Mouse (Mus musculus): Measurements from ENCODE around the gene Mybph. TPM values are rescaled to one million over a fixed set of nuclear protein-coding genes. Genes with fewer than 3 reads are reported as not detected.

Gene Mybph
- polyA plus RNA-seq, 1 experiment from 2014 or later, result 4.4 TPM

DNA sequence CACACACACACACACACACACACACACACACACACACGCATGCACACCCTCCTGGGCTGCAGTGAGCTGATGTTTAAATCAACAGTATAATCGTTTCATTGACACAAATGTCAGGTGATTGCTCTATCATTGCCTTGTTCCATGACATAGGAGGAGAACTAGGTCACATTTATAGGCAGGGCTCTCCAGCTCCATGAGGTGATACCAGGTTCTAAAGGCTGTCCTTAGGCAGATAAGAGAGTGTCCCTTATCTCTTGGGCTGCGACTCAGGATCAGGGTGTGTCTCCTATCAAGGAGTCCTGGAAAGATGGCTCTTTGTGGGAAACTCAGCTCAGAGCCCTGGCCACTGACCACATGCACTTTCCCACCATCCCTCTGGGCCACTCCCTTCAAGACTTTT is 24.7 kb upstream of the Mybph start:
- Histone ChIP-seq H3K9me3 (replicated peaks; ENCODE audit: control insufficient read depth, low read length) (no peaks in the 10 kb centered on the region), H3K27me3 (ENCODE audit: control insufficient read depth, insufficient read depth, low read length) (no peaks in the 10 kb centered on the region), H3K9ac (replicated peaks; ENCODE audit: low read length) (no peak overlapping the region), H3K4me3 (ENCODE audit: low read depth, low read length) (no peak overlapping the region), H3K27ac (replicated peaks; ENCODE audit: low read depth, low read length) (no peak overlapping the region), H3K4me1 (ENCODE audit: control insufficient read depth, insufficient read depth, low read length) (no peaks in the 10 kb centered on the region), H3K36me3 (replicated peaks; ENCODE audit: control insufficient read depth, insufficient read depth, low read depth, low read length) (no peaks in the 10 kb centered on the region), H3K4me2 (ENCODE audit: low read depth, low read length) (no peak overlapping the region)
- ATAC-seq (replicated peaks; ENCODE audit: insufficient number of reproducible peaks, low FRiP score, low TSS enrichment, low read depth) (no peak), DNase-seq (ENCODE audit: low spot score) (no peak)
- 75% methylated on average over 3 of the region's 3 CpGs for WGBS

DNA sequence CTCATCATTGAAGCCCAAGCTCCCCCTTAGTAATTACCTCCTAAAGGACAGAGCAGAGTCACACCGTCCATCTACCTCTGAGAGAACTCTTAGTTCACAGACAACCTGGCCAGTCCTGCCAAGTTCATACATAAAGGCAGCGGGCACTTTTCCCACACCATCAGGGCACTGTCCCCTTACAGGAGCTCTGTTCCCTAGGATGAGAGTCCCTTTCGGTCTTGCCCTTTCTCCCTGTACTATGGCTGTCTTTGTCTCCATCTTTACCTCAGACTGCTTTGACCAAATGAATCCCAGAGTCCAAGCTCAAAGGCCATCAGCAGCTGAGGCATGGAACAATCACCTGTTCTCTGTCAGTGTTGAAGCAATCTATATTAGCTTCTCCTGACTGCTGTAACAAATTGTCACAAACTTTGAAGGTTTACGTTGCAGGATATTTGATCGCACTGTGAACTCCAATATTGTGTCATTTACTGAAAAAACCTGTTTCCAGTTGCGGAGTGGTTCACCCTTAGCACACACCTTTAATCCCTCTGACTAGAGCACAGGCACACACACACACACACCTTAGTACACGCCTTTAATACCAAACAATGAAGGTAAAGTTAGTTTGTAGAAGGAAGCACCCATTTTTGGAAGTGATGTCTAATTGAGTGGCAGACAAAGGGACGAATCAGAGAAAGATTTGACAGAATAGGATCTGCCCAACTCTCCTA is 24.1 kb upstream of the Mybph start:
- H3K27ac ChIP-seq (replicated peaks; ENCODE audit: low read depth, low read length), result no peak overlapping the region
- DNase-seq (ENCODE audit: low spot score), result no peak
- H3K9me3 ChIP-seq (replicated peaks; ENCODE audit: control insufficient read depth, low read length), result no peaks in the 10 kb centered on the region
- no peak overlapping the region for H3K4me2 ChIP-seq (ENCODE audit: low read depth, low read length)
- H3K4me1 ChIP-seq (ENCODE audit: control insufficient read depth, insufficient read depth, low read length), result no peaks in the 10 kb centered on the region
- 88% methylated on average over 8 of the region's 8 CpGs for WGBS
- no peak for ATAC-seq (replicated peaks; ENCODE audit: insufficient number of reproducible peaks, low FRiP score, low TSS enrichment, low read depth)
- no peak overlapping the region for H3K4me3 ChIP-seq (ENCODE audit: low read depth, low read length)
- H3K36me3 ChIP-seq (replicated peaks; ENCODE audit: control insufficient read depth, insufficient read depth, low read depth, low read length), result no peaks in the 10 kb centered on the region
- no peak overlapping the region for H3K9ac ChIP-seq (replicated peaks; ENCODE audit: low read length)
- no peaks in the 10 kb centered on the region for H3K27me3 ChIP-seq (ENCODE audit: control insufficient read depth, insufficient read depth, low read length)

DNA sequence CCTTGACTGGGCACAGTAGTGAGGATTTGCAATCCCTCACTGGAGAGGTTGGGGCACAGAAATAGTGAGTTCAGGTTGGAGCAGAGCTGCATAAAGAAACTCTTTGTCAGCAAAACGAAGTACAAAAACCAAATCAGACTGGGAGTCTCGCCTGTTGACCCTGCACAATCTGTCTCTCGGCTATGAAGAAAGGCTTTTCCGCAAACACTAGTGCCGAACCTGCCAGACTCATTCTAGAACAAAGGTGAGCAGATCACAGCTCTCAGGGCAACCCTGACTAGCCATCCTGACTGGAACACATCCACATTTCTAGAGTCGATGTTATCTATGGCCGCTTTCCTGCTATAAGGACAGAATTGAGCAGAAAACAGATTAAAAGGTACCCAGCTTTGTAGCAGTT is 20.2 kb upstream of the Mybph start:
- Histone ChIP-seq H3K9ac (replicated peaks; ENCODE audit: low read length) (no peak overlapping the region), H3K9me3 (replicated peaks; ENCODE audit: control insufficient read depth, low read length) (no peaks in the 10 kb centered on the region), H3K4me1 (ENCODE audit: control insufficient read depth, insufficient read depth, low read length) (no peaks in the 10 kb centered on the region), H3K4me2 (ENCODE audit: low read depth, low read length) (no peak overlapping the region), H3K27me3 (ENCODE audit: control insufficient read depth, insufficient read depth, low read length) (no peaks in the 10 kb centered on the region), H3K36me3 (replicated peaks; ENCODE audit: control insufficient read depth, insufficient read depth, low read depth, low read length) (no peaks in the 10 kb centered on the region), H3K27ac (replicated peaks; ENCODE audit: low read depth, low read length) (no peak overlapping the region), H3K4me3 (ENCODE audit: low read depth, low read length) (no peak overlapping the region)
- no peak for ATAC-seq (replicated peaks; ENCODE audit: insufficient number of reproducible peaks, low FRiP score, low TSS enrichment, low read depth)
- DNase-seq (ENCODE audit: low spot score), result no peak
- WGBS, result 51% methylated on average over 7 of the region's 7 CpGs

DNA sequence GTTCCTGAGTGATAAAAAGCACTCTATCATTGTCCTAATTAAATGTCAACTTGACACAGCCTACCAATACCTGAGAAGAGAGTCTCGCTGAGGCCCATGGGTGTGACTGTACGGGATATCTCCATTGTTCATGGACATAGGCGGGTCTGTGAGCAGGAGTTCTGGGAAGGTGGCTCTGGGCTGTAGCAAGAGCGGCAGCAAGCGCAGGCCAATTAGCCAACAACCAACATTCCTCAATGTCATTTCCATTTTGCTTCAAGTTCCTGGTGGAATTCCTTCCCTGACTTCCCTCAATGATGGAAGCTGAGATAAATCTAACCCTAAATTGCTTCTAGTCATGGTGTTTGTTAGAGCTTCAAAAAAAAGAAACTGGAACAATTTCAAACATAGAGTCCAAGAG is 15.3 kb upstream of the Mybph start:
- DNase-seq (ENCODE audit: low spot score), result no peak
- H3K27me3 ChIP-seq (ENCODE audit: control insufficient read depth, insufficient read depth, low read length), result no peaks in the 10 kb centered on the region
- no peak for ATAC-seq (replicated peaks; ENCODE audit: insufficient number of reproducible peaks, low FRiP score, low TSS enrichment, low read depth)
- no peak overlapping the region for H3K4me2 ChIP-seq (ENCODE audit: low read depth, low read length)
- H3K4me1 ChIP-seq (ENCODE audit: control insufficient read depth, insufficient read depth, low read length), result no peaks in the 10 kb centered on the region
- no peaks in the 10 kb centered on the region for H3K9me3 ChIP-seq (replicated peaks; ENCODE audit: control insufficient read depth, low read length)
- H3K4me3 ChIP-seq (ENCODE audit: low read depth, low read length), result no peak overlapping the region
- H3K27ac ChIP-seq (replicated peaks; ENCODE audit: low read depth, low read length), result no peak overlapping the region
- no peaks in the 10 kb centered on the region for H3K36me3 ChIP-seq (replicated peaks; ENCODE audit: control insufficient read depth, insufficient read depth, low read depth, low read length)
- H3K9ac ChIP-seq (replicated peaks; ENCODE audit: low read length), result no peak overlapping the region
- 79% methylated on average over 5 of the region's 5 CpGs for WGBS

DNA sequence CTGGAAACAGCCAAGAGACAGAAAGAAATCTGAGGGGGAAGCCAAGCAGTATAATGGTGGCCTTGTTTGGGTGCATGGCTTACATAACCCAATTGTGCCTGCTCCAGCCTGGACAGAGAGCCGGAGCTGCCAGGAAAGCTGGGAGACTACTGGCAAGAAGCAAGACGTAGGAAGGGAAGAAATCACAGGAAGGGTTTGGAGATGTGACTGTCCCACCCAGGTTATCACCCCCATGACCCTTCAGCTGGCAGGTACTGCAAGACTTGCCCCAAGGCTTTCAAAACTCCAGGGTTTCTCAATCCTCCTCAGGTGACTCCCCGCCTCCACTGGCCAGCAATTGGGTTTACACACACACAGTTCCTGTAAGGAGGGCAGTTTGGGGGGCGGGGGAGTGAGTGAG is 11.2 kb upstream of the Mybph start, which contains the start of gene Chil1:
Gene Chil1 (plus strand): TSS at position 152 of the 400 bp plus-strand sequence.
- Histone ChIP-seq H3K9ac (replicated peaks; ENCODE audit: low read length) (no peak within 1 kb of the TSS), H3K27me3 (ENCODE audit: control insufficient read depth, insufficient read depth, low read length) (no peaks in the 10 kb centered on the region), H3K4me1 (ENCODE audit: control insufficient read depth, insufficient read depth, low read length) (no peaks in the 10 kb centered on the region), H3K4me2 (ENCODE audit: low read depth, low read length) (no peak within 1 kb of the TSS), H3K9me3 (replicated peaks; ENCODE audit: control insufficient read depth, low read length) (no peaks in the 10 kb centered on the region), H3K36me3 (replicated peaks; ENCODE audit: control insufficient read depth, insufficient read depth, low read depth, low read length) (no peaks in the 10 kb centered on the region), H3K27ac (replicated peaks; ENCODE audit: low read depth, low read length) (no peak within 1 kb of the TSS), H3K4me3 (ENCODE audit: low read depth, low read length) (no peak within 1 kb of the TSS)
- WGBS, result 38% methylated on average over 4 of the region's 4 CpGs
- ATAC-seq (replicated peaks; ENCODE audit: insufficient number of reproducible peaks, low FRiP score, low TSS enrichment, low read depth) (no peak), DNase-seq (ENCODE audit: low spot score) (no peak)

DNA sequence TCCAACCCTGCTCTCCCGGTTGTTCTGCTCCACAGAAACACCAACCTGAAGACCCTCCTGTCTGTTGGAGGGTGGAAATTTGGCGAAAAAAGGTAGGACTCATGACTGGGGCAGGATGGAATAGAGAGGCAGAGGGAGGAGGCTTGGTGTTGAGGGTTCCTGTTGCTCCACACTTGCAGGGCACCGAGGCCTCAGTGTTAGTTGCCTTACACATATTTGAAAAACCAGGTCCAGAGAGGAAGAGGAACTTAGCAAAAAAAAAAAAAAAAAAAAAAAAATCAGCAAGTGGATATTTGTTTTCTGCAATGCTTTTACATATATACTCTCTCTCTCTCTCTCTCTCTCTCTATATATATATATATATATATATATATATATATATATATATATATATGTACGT is 9.2 kb upstream of the Mybph start:
- no peaks in the 10 kb centered on the region for H3K9me3 ChIP-seq (replicated peaks; ENCODE audit: control insufficient read depth, low read length)
- no peak for DNase-seq (ENCODE audit: low spot score)
- H3K4me1 ChIP-seq (ENCODE audit: control insufficient read depth, insufficient read depth, low read length), result no peaks in the 10 kb centered on the region
- H3K9ac ChIP-seq (replicated peaks; ENCODE audit: low read length), result no peak overlapping the region
- H3K27ac ChIP-seq (replicated peaks; ENCODE audit: low read depth, low read length), result no peak overlapping the region
- no peak overlapping the region for H3K4me3 ChIP-seq (ENCODE audit: low read depth, low read length)
- ATAC-seq (replicated peaks; ENCODE audit: insufficient number of reproducible peaks, low FRiP score, low TSS enrichment, low read depth), result no peak
- no peak overlapping the region for H3K4me2 ChIP-seq (ENCODE audit: low read depth, low read length)
- no peaks in the 10 kb centered on the region for H3K27me3 ChIP-seq (ENCODE audit: control insufficient read depth, insufficient read depth, low read length)
- H3K36me3 ChIP-seq (replicated peaks; ENCODE audit: control insufficient read depth, insufficient read depth, low read depth, low read length), result no peaks in the 10 kb centered on the region
- WGBS, result 83% methylated on average over 4 of the region's 4 CpGs

DNA sequence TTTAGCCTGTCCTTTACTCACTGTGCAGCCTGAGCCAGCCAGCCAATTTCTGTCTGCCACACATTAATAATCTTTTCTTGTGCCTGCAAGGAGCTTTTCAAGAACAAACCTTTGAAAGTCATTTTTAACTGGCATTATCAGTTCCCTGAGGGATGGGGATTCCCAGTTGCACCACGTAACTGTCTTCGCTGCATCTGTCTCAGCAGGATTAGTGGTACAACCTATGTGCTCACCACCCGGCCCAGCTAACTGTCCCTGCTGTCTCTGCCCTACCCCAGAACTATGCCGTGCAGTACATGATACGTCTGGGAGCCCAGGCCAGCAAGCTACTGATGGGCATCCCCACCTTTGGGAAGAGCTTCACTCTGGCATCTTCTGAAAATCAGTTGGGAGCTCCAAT is 5.0 kb upstream of the Mybph start:
- 86% methylated on average over 5 of the region's 5 CpGs for WGBS
- H3K4me3 ChIP-seq (ENCODE audit: low read depth, low read length), result no peak overlapping the region
- ATAC-seq (replicated peaks; ENCODE audit: insufficient number of reproducible peaks, low FRiP score, low TSS enrichment, low read depth), result no peak
- no peak overlapping the region for H3K27ac ChIP-seq (replicated peaks; ENCODE audit: low read depth, low read length)
- H3K36me3 ChIP-seq (replicated peaks; ENCODE audit: control insufficient read depth, insufficient read depth, low read depth, low read length), result no peaks in the 10 kb centered on the region
- no peak overlapping the region for H3K9ac ChIP-seq (replicated peaks; ENCODE audit: low read length)
- H3K9me3 ChIP-seq (replicated peaks; ENCODE audit: control insufficient read depth, low read length), result no peaks in the 10 kb centered on the region
- no peaks in the 10 kb centered on the region for H3K4me1 ChIP-seq (ENCODE audit: control insufficient read depth, insufficient read depth, low read length)
- H3K4me2 ChIP-seq (ENCODE audit: low read depth, low read length), result no peak overlapping the region
- H3K27me3 ChIP-seq (ENCODE audit: control insufficient read depth, insufficient read depth, low read length), result no peaks in the 10 kb centered on the region
- no peak for DNase-seq (ENCODE audit: low spot score)

DNA sequence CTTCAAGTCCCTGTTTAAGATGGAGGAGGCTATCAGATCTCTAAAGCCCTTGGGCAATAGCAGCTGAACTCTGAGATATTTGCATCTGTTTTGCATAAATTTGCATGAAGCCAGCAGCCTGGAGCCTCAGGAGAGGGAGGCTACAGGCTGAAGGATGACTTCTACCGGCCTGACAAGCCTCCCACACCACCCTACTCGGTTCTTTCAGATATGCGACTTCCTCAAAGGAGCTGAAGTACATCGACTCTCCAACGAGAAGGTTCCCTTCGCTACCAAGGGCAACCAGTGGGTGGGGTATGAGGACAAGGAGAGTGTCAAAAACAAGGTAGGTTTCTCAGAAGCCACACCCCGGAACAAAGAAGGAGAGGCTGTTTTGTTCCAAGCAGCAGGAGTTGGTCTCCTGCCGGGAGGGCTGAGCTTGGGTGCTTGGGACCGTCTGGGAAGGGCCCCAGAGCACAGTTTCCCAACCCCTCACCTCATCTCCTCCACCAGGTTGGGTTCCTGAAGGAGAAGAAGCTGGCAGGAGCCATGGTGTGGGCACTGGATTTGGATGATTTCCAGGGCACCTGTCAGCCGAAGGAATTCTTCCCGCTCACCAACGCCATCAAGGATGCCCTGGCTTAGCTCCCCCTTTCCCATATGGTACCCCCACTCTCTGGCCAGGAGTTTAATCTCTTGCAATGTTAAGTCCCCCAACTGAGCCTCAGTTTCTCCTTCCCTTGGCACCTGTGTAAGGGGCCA is 4.1 kb upstream of the Mybph start:
- H3K36me3 ChIP-seq (replicated peaks; ENCODE audit: control insufficient read depth, insufficient read depth, low read depth, low read length), result no peaks in the 10 kb centered on the region
- no peak overlapping the region for H3K4me3 ChIP-seq (ENCODE audit: low read depth, low read length)
- 30% methylated on average over 12 of the region's 12 CpGs for WGBS
- peaks cover 7% of the 10 kb centered on the region for H3K4me1 ChIP-seq (ENCODE audit: control insufficient read depth, insufficient read depth, low read length)
- no peak overlapping the region for H3K4me2 ChIP-seq (ENCODE audit: low read depth, low read length)
- H3K27ac ChIP-seq (replicated peaks; ENCODE audit: low read depth, low read length), result no peak overlapping the region
- no peaks in the 10 kb centered on the region for H3K27me3 ChIP-seq (ENCODE audit: control insufficient read depth, insufficient read depth, low read length)
- H3K9me3 ChIP-seq (replicated peaks; ENCODE audit: control insufficient read depth, low read length), result no peaks in the 10 kb centered on the region
- H3K9ac ChIP-seq (replicated peaks; ENCODE audit: low read length), result no peak overlapping the region
- no peak for DNase-seq (ENCODE audit: low spot score)
- no peak for ATAC-seq (replicated peaks; ENCODE audit: insufficient number of reproducible peaks, low FRiP score, low TSS enrichment, low read depth)
